Mouse (Mus musculus) liver, embryonic 16.5 days (tissue): ENCODE results near the gene Sap30bp. TPM values are rescaled to one million over a fixed set of nuclear protein-coding genes. Genes with fewer than 3 reads are reported as not detected.
A peak's percentile ranks its signal among the peaks of the same experiment; 100 is the strongest.

Source experiments
- ATAC-seq: fragments of 200-750 bp; cut with Nextera tagmentation; 2 replicates; pipeline ENCODE4 v1.8.0; 2017; ENCODE audit warnings: low read depth, mild to moderate bottlenecking, moderate number of reproducible peaks, moderate library complexity
- H3K27ac ChIP-seq: fragments of 300-500 bp; sonication (generic); 2 replicates; pipeline ENCODE4 v1.5.1; 2014; ENCODE audit warnings: mild to moderate bottlenecking, low read length
- H3K27me3 ChIP-seq: fragments of 300-500 bp; sonication (generic); 2 replicates; pipeline ENCODE4 v1.6.1; 2014; ENCODE audit warnings: low read depth, low read length, mixed read lengths; ENCODE audit not compliant: control insufficient read depth, insufficient read depth
- H3K36me3 ChIP-seq: fragments of 300-500 bp; sonication (generic); 2 replicates; pipeline ENCODE4 v1.6.1; 2014; ENCODE audit warnings: mild to moderate bottlenecking; ENCODE audit not compliant: control insufficient read depth, insufficient read depth
- H3K4me1 ChIP-seq: fragments of 300-500 bp; sonication (generic); 2 replicates; pipeline ENCODE4 v1.6.1; 2014; ENCODE audit warnings: low read depth, low read length, mixed read lengths; ENCODE audit not compliant: control insufficient read depth
- H3K4me2 ChIP-seq: fragments of 300-500 bp; sonication (generic); 2 replicates; pipeline ENCODE4 v1.6.1; 2014; ENCODE audit warnings: low read depth, low read length, mixed read lengths
- H3K4me3 ChIP-seq: fragments of 300-500 bp; sonication (generic); 2 replicates; pipeline ENCODE4 v1.5.1; 2014; ENCODE audit warnings: low read depth, mild to moderate bottlenecking, low read length
- H3K9ac ChIP-seq: fragments of 300-500 bp; sonication (generic); 2 replicates; pipeline ENCODE4 v1.6.1; 2014; ENCODE audit warnings: low read depth, low read length
- H3K9me3 ChIP-seq: fragments of 300-500 bp; sonication (generic); replicated peaks from 2 replicates; pipeline ENCODE4 v1.6.1; 2016; ENCODE audit warnings: low read length; ENCODE audit not compliant: control insufficient read depth
- WGBS: fragments of 180-500 bp; shearing (Covaris S2); extraction: QIAGEN DNeasy Blood & Tissue Kit; methylation state at CpG from one replicate; pipeline ENCODE4 v1.1.7; 2014; ENCODE audit not compliant: insufficient replicate concordance; 5-methylcytosine and 5-hydroxymethylcytosine counted together
- polyA plus RNA-seq: library from polyadenylated mRNA; unstranded; fragments of >200 nt; fragmentation: Nextera tagmentation; extraction: Ambion mirVana; gene quantifications from 2 replicates; pipeline ENCODE4 v1.2.1, GENCODE M21; 2015

Sap30bp gene
- polyA plus RNA-seq, 1 experiment from 2014 or later: 13.6 TPM

DNA sequence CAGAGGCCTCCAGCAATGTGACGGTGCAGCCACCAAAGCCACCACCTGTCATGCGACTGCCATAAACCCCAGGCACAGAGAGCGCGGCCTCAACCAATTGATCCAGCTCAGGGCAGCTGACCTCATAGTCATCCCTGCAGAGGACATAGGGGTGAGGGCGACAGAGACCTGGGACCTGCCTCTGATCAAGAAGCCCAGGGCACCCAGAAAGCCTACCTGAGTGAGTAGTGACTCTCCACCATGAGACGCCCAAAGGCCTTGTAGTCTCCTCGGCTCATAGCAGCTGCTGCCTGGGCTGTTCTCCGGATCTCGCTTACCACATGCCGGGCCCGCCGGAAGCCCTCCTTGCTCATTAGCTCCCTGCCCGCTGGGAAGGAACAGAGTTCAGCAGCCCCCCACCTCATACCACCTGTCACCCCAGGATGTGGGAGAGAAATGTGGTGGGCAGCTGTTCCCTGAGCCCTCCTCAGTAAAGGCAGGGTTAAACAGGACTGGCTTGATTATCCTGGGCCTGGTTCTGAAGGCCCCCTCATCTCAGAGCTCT lies 75.8 kb downstream of the Sap30bp start:
- no peak overlapping the region for H3K9ac ChIP-seq
- peaks cover 12% of the 10 kb centered on the region for H3K27me3 ChIP-seq
- no peak for ATAC-seq
- no peak overlapping the region for H3K4me2 ChIP-seq
- peaks cover 34% of the 10 kb centered on the region for H3K4me1 ChIP-seq
- H3K27ac ChIP-seq: no peak overlapping the region
- H3K36me3 ChIP-seq: 0 out of 2 replicates have a peak, but pooled peaks cover 3% of the 10 kb centered on the region
- 80% methylated on average over 13 of the region's 13 CpGs for WGBS
- no peaks in the 10 kb centered on the region for H3K9me3 ChIP-seq
- no peak overlapping the region for H3K4me3 ChIP-seq

DNA sequence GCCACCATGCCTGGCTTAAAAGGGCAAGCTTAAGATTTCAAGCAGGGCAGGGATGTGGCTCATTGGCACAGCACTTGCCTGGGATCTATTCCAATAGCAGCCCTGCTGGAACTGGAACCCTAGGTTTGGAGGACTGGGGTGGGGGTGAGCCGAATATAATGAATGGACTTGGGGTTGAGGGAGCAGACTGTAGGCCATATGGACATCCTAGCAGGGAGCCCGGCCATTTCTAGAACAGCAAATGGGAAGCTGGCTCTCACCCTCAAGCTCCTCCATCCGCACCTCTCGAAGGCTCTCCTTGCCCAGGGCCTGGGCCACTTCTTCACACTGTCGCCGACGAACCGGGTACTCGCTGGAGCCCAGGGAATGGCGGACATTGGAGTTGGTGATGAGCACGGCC lies 76.6 kb downstream of the Sap30bp start:
- H3K36me3 ChIP-seq: 0 out of 2 replicates have a peak, but pooled peaks cover 3% of the 10 kb centered on the region
- peaks cover 27% of the 10 kb centered on the region for H3K4me1 ChIP-seq
- no peaks in the 10 kb centered on the region for H3K9me3 ChIP-seq
- H3K9ac ChIP-seq: no peak overlapping the region
- no peak overlapping the region for H3K4me3 ChIP-seq
- ATAC-seq: no peak
- no peak overlapping the region for H3K4me2 ChIP-seq
- peaks cover 12% of the 10 kb centered on the region for H3K27me3 ChIP-seq
- WGBS: 78% methylated on average over 11 of the region's 11 CpGs
- H3K27ac ChIP-seq: no peak overlapping the region

DNA sequence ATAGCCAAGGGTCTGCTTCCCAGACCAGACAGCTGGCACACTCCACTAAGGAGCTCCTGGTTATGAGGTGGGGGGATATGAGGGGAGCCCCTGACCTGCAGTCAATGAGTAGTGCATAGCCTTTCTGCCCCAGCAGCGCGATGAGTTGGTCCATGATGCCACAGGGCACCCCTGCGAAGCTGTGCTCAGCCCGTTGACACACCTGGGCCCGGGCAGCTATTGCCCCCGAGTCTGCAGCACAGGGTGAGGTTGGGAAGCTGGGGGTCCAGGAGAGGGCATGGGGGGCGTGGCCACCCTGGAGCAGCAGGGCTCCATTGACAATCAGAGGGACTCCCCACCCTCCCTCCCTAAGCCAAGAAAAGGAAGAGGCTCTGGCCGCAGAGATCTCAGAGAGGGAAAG lies 77.1 kb downstream of the Sap30bp start:
- no peaks in the 10 kb centered on the region for H3K9me3 ChIP-seq
- H3K4me1 ChIP-seq: peaks cover 23% of the 10 kb centered on the region
- H3K27me3 ChIP-seq: peaks cover 12% of the 10 kb centered on the region
- no peak overlapping the region for H3K9ac ChIP-seq
- H3K27ac ChIP-seq: no peak overlapping the region
- no peak overlapping the region for H3K4me2 ChIP-seq
- 74% methylated on average over 8 of the region's 8 CpGs for WGBS
- no peak for ATAC-seq
- 0 out of 2 replicates have a peak, but pooled peaks cover 3% of the 10 kb centered on the region for H3K36me3 ChIP-seq
- no peak overlapping the region for H3K4me3 ChIP-seq

DNA sequence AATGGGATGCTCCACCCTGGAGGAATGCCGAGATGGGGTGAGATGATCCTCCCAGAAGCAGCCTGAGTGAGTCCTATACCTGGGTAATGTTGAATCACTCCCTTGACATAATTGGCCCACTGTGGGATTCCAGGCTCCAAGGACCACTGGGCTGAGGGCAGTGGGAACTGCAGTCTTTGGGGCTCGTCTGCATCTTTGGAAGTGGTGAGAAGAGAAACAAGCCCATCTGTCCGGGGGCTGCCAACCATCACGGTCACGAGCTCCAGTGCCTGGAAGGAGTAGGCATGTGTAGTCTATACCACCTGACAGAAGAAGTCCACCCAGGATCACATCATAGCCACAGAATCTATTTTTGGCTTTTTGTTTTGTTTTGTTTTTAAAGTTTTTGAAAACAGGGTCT lies 77.9 kb downstream of the Sap30bp start:
- Histone ChIP-seq H3K27me3 (peaks cover 12% of the 10 kb centered on the region), H3K36me3 (0 out of 2 replicates have a peak, but pooled peaks cover 3% of the 10 kb centered on the region), H3K9me3 (no peaks in the 10 kb centered on the region), H3K9ac (no peak overlapping the region), H3K27ac (no peak overlapping the region), H3K4me3 (no peak overlapping the region), H3K4me1 (peaks cover 16% of the 10 kb centered on the region), H3K4me2 (no peak overlapping the region)
- WGBS: 69% methylated on average over 5 of the region's 5 CpGs
- ATAC-seq: no peak

DNA sequence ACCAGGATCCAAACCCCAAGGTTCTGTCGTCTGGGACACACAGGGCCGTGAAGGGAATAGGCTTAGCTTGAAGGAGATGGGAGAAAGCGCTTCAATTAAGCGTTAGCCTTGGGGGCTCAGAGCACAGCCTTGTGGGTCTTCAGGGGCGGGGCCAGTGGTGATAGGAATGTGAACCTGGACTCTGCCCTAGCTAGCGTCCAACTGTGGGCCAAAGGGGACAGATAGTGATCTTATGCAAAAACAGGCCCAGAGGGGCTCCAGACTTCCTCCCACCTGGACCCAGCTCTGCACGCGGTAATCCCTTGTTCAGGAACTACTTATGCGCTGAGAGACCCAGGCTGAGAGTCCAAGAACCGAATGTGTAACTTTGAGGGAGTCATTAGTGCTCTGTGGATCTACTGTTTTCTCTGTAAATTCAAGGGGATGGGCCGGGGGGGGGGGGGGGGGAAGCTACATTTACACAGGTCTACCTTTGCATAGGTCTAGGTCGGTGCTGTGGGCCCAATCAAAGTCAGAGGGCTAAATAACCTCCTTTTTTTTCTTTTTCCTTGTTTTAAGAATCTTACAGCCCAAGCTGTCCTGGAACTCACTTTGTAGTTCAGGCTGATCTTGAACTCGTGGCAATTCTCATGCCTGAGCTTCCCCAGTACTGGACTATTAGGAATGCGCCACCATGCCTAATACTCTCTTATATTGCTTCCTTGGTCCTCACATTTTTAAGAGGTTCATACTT lies 78.6 kb downstream of the Sap30bp start:
- Histone ChIP-seq H3K9me3 (no peaks in the 10 kb centered on the region), H3K27me3 (peaks cover 12% of the 10 kb centered on the region), H3K4me2 (peak overlapping the region; percentile 91), H3K4me1 (peaks cover 12% of the 10 kb centered on the region), H3K4me3 (peak overlapping the region; percentile 70), H3K9ac (peak overlapping the region; percentile 78), H3K27ac (peak overlapping the region; percentile 85; the same call in 1 of the 2 replicates), H3K36me3 (0 out of 2 replicates have a peak, but pooled peaks cover 3% of the 10 kb centered on the region)
- peak; percentile 49 for ATAC-seq
- WGBS: 15% methylated on average over 14 of the region's 14 CpGs

DNA sequence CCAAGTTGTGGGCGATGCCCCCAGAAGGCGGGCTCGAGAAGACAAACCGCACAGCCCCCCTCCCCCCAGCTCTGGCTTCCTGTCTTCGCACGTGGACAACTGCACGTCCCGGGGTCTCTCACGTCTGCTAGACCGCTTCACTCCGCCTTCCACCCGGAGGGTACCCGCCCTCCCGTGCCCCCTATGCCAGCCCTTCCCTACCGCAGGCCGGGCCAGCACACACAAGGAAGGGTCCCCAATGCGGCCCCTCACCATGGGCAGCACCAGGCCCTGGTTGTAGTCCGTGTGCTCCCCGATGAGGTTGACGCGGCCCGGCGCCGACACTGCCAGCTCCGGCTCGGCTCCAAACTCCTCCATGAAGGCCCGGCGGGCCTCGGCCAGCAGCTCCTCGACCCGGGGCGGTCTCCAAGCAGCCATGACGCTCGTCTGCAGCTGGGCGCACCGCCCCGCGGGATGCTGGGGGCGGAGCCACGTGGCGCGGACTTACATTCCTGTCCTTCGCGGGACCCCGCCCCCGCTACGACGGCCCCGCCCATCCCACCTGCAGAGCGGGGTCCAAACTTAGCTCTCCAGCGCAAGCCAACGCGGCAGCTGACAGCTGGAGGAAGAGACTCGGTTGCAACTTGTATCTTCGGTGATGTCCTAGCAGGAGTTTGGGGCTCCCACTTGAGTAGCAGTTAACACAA lies 79.3 kb downstream of the Sap30bp start, which contains the start of gene Galk1:
Gene Galk1 (minus strand): TSS at position 458 of the 686 bp plus-strand sequence.
- Histone ChIP-seq H3K9me3 (no peaks in the 10 kb centered on the region), H3K9ac (peak within 1 kb of the TSS; percentile 78), H3K27ac (peak within 1 kb of the TSS; percentile 85), H3K36me3 (0 out of 2 replicates have a peak, but pooled peaks cover 3% of the 10 kb centered on the region), H3K4me3 (peak within 1 kb of the TSS; percentile 70), H3K27me3 (peaks cover 12% of the 10 kb centered on the region), H3K4me2 (peak within 1 kb of the TSS; percentile 91), H3K4me1 (peaks cover 12% of the 10 kb centered on the region)
- ATAC-seq: peak; percentile 87
- WGBS: under 1% methylated on average over 54 of the region's 55 CpGs

DNA sequence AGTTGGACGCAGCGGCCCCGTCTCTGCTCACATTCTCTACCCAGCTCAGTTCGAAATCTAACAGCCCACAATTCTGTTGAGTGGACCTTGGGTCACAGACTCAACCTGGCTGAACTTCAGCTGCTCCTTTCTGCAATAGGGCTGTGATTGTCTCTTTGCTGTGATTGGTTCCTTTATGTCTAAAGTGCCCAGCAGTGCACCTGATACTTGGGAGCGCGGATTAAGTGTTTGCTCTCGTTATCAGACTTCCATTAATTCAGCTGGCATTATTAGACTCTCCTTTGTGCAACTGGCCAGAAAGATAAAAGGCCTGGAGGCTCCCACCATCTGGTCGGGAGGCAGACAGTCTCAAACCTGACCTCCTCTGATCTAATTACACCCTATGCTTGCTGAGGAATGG lies 81.7 kb downstream of the Sap30bp start:
- H3K4me2 ChIP-seq: no peak overlapping the region
- H3K4me1 ChIP-seq: peaks cover 12% of the 10 kb centered on the region
- H3K9ac ChIP-seq: no peak overlapping the region
- ATAC-seq: no peak
- 45% methylated on average over 8 of the region's 8 CpGs for WGBS
- no peak overlapping the region for H3K27ac ChIP-seq
- H3K9me3 ChIP-seq: no peaks in the 10 kb centered on the region
- H3K36me3 ChIP-seq: no peaks in the 10 kb centered on the region
- no peak overlapping the region for H3K4me3 ChIP-seq
- H3K27me3 ChIP-seq: peaks cover 12% of the 10 kb centered on the region
